Mouse (Mus musculus): ENCODE measurements at regions not wholly inside any gene's neighbourhood (a gene's known extent, or its start where the extent isn't known, plus 50 kb on each side); places are given as distances from the start of the nearest gene placed in this dataset.

- DNase-seq (ENCODE audit: low read depth, low spot score): no peak
Measured at GRCm38 (mm10) chr12:25197757-25198156, 100.8 kb upstream of the Id2 start.

- DNase-seq (ENCODE audit: low read depth, low spot score): no peak
Measured at GRCm38 (mm10) chr12:25196022-25196421, 99.1 kb upstream of the Id2 start.

GRCm38 (mm10) chr12:25192216-25192615 is 95.3 kb upstream of the Id2 start:
- DNase-seq (ENCODE audit: low read depth, low spot score): no peak

- DNase-seq (ENCODE audit: low read depth, low spot score): no peak
Measured at GRCm38 (mm10) chr12:25190360-25190759, 93.4 kb upstream of the Id2 start.

- peak; percentile 81 for DNase-seq (ENCODE audit: low read depth, low spot score)
Measured at GRCm38 (mm10) chr12:25189174-25189761, 92.3 kb upstream of the Id2 start.

DNA sequence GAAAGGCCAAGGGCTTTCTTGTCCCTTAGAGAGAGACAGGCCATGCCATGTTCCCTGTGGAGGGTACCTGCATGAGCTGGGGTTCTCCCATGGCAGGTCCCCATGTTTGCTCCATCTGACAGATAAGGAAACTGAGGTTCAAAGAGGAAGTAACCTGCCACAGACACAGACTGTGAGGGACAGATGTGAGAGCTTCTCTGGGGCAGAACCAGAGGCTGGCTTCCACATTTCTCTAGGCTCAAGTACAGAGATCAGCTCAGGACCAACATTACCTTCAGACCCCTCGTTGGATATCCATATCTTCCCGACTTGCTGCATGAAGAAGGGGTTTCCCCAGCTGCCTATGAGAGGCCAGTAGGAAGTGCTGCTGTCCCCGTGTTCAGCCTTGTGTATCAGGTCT is 91.6 kb upstream of the Id2 start:
- no peak for DNase-seq (ENCODE audit: low read depth, low spot score)

- DNase-seq (ENCODE audit: low read depth, low spot score): no peak
Measured at GRCm38 (mm10) chr12:25187216-25187615, 90.3 kb upstream of the Id2 start.

- DNase-seq (ENCODE audit: low read depth, low spot score): no peak
Measured at GRCm38 (mm10) chr12:25182680-25183079, 85.7 kb upstream of the Id2 start.

DNA sequence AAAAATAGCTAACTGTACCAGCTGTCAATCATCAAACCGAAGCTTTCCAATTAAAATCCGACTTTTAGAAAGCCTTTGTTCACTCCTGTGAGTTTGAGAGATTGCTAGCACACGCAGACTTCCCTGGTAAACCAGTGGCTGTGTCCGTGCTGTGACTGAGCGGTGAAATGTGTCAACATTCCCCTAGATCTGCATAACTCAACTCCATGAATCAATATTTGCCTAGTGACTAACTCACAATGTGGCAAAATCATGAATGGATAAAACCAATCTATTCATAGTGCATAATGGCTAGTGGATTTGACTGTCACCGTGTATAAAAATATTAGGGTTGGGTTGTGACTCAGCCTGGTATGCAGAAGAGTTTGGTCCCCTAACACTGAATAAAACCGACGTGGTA is 84.4 kb upstream of the Id2 start:
- DNase-seq (ENCODE audit: low read depth, low spot score): no peak

GRCm38 (mm10) chr12:25180861-25181260 is 83.9 kb upstream of the Id2 start:
- no peak for DNase-seq (ENCODE audit: low read depth, low spot score)

DNA sequence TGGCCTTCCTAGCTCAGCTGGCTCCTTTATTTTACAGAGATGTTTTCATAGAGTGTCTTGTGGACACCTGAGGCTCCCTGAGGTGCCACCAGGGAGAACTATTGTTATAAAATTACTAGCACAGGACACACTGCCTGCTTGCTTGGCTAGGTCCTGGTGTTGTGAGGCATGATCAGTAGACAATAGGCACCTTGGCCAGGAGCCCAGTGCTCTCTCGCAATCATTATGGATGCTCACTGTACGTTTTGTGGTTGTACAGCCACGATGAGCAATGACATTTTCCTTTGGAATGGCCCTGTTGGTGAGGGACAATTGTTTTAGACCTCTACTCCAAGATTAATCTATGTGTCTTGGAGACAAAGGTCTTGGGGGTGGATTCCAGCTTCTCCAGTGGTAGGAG is 83.3 kb upstream of the Id2 start:
- DNase-seq (ENCODE audit: low read depth, low spot score): no peak

DNA sequence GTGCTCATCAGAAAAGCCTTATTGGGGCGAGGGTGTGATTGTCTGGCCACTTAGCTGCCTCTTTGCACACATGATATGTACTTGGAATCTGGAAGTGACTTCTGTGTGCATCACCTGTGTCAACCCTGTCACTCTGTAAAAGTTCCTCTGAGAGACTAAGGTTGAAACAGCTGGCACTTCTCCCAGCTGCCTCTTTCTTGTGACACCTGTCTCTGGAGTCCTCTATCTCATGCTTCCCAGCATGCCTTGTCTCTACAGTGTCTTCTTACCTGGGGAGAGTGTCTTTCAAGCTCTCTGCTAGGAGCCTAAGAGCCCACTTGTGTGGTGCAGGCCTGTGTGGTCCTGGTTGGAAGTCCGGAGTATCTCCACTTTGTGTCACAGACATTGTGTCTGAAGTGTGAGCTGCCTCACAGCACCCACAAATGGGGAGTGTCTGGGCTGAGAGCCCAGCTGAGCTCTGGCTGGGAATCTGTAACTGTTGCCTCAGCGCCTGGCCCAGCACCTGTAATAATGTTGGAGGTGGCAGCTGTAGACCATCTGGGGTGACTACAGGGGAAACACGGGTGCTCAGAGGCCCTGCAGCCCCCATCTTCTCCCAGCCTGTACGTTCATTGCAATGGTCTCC is 81.7 kb upstream of the Id2 start:
- DNase-seq (ENCODE audit: low read depth, low spot score): no peak

- DNase-seq (ENCODE audit: low read depth, low spot score): no peak
Measured at GRCm38 (mm10) chr12:25177827-25178226, 80.9 kb upstream of the Id2 start.

DNA sequence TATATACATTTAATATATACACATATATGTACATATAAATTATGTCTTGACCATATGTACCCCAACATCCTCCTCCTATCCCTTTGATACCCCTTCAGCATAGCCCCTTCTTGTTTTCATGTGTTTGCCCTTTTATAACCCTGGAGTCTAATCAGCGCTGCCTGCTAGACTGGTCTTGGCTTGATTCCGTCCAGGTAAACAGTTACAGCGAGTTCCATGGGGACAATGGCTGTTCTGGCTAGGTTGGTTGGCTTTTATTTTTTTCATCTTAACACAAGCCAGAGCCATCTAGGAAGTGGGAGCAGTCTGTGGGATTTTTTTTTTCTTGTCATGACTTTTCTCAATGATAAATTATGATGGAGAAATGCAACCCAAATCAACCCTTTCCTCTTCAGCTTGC is 79.6 kb upstream of the Id2 start:
- no peak for DNase-seq (ENCODE audit: low read depth, low spot score)

GRCm38 (mm10) chr12:25173064-25173463 is 76.1 kb upstream of the Id2 start:
- no peak for DNase-seq (ENCODE audit: low read depth, low spot score)

GRCm38 (mm10) chr12:25172450-25172849 is 75.5 kb upstream of the Id2 start:
- no peak for DNase-seq (ENCODE audit: low read depth, low spot score)

DNA sequence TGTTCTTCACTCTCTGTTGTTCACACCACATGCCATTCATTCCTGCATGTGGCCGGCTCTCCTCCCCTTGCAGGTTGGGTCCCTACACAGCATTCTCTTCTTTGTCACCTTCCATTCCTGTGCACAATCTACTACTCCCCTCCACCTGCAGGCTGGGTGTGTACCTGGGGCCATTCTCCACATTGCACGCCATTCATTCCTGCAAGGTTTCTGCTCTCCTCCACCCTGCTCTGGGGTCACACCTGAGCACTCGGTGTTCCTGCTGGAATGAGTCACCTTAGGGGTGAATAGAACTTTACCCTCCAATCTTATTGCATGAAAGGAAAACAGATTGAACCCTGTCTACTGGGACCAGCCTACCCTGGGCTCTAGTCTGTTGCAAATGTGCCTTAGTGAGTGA is 72.7 kb upstream of the Id2 start:
- DNase-seq (ENCODE audit: low read depth, low spot score): no peak

- DNase-seq (ENCODE audit: low read depth, low spot score): no peak
Measured at GRCm38 (mm10) chr12:25168213-25168545, 71.2 kb upstream of the Id2 start.

DNA sequence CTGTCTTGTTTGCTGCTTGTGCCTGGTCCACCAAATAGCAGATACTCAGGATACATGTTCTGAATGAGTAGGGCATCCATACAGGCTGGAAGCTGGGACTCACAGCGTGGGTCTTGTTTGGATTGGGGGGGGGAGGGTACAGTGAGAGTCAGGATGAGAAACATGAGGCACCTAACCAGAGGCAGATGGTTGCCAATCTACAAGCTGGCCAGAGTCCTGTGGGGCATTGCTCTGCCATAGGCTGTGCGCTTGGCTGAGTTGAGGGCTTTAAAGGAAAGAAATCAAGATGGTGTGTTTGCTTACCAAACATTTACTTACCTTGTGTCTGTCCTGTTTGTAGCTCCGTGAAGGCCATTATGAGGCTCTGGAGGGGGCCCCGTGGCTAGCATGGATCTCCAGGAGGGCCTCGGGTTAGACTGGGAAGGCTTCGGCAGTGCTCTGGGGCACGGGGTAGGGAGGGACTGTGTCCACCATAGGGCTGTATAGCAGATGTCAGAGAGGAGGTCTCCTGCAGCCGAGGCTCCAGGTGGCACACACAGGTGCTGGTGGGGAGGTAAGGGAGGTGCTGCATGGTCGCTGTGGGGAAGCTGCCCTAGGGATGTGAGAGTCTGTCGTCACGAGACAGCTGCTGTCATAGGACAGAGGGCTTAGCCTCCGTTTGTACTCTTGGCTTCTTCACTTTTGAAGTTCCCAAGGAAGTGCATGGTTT is 70.7 kb upstream of the Id2 start:
- DNase-seq (ENCODE audit: low read depth, low spot score): no peak

DNA sequence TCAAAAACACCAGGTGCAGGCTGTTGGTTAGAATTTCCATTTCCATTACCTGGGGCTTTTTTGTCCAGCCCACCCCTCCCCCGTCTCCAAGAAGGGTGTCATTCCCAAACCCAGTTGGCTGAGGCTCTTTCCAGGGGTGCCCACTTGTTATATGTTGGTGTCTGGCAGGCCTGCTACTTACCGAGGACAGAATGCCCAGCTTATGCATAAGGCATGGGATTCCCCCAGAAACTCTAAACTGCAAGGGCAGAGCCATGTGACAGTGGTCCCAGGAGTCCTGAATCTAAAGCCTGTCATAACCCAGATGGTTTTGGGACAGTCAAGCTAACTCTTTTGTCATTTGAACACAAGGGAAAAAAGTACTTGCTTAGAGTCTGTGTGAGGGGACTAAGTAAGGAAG is 69.6 kb upstream of the Id2 start:
- no peak for DNase-seq (ENCODE audit: low read depth, low spot score)

DNA sequence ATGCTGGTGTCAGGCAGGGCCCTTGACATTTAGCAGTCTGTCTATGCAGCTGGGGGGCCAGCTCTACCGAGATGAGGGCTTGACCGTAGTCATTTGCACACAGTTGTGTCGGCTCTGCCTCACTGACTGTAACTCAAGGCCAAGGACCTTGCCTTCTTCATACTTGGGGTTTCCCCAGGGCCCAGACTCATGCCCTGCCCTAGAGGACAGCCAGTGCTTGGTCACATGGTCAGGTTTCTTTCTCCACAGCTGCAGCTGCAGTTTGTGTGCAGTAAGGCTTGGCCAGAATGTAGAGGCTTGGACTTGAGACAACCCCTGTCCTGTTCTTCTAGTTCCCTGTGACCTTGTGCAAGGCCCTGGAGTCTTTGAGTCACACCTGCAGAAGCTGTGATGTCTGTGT is 68.7 kb upstream of the Id2 start:
- DNase-seq (ENCODE audit: low read depth, low spot score): no peak

GRCm38 (mm10) chr12:25164724-25165123 is 67.8 kb upstream of the Id2 start:
- no peak for DNase-seq (ENCODE audit: low read depth, low spot score)

GRCm38 (mm10) chr12:25163541-25163940 is 66.6 kb upstream of the Id2 start:
- DNase-seq (ENCODE audit: low read depth, low spot score): no peak
